Mouse (Mus musculus) midbrain, embryonic 11.5 days (tissue): ENCODE results near the gene Olfr447. TPM values are rescaled to one million over a fixed set of nuclear protein-coding genes. Genes with fewer than 3 reads are reported as not detected.

Experiments used
- polyA plus RNA-seq: library from polyadenylated mRNA; unstranded; fragments of >200 nt; fragmentation: Nextera tagmentation; extraction: Ambion mirVana; gene quantifications from 2 replicates; pipeline ENCODE4 v1.2.1, GENCODE M21; 2014

Olfr447 gene
- polyA plus RNA-seq, 1 experiment from 2014 or later, result not detected

Other genes starting within 250 kb of the Olfr447 start
- 155 and 156 TPM in 2 replicates for gene Tcaf1, start 198.8 kb upstream of the Olfr447 start, polyA plus RNA-seq
- gene Olfr453, start 169.5 kb upstream of the Olfr447 start, polyA plus RNA-seq, result not detected in 2 replicates
- gene Olfr38, start 152.5 kb upstream of the Olfr447 start, polyA plus RNA-seq, result not detected in 2 replicates
- not detected in 2 replicates for gene Olfr452, start 123.8 kb upstream of the Olfr447 start, polyA plus RNA-seq
- gene Olfr450, start 96.9 kb upstream of the Olfr447 start, polyA plus RNA-seq, result not detected in 2 replicates
- gene Olfr449, start 74.5 kb upstream of the Olfr447 start, polyA plus RNA-seq, result not detected in 2 replicates
- gene Olfr448, start 18.4 kb upstream of the Olfr447 start, polyA plus RNA-seq, result not detected in 2 replicates
- not detected in 2 replicates for gene Olfr446, start 12.5 kb downstream of the Olfr447 start, polyA plus RNA-seq
- not detected in 2 replicates for gene Olfr444, start 40.2 kb downstream of the Olfr447 start, polyA plus RNA-seq
- gene Olfr441, start 197.5 kb downstream of the Olfr447 start, polyA plus RNA-seq, result not detected in 2 replicates
- gene Olfr237-ps1, start 237.7 kb downstream of the Olfr447 start, polyA plus RNA-seq, result not detected in 2 replicates